Mouse (Mus musculus): ENCODE results near the gene Esrrg. TPM values are rescaled to one million over a fixed set of nuclear protein-coding genes. Genes with fewer than 3 reads are reported as not detected.
A peak's percentile ranks its signal among the peaks of the same experiment; 100 is the strongest.

Esrrg gene
- total RNA-seq, 2 experiments from 2014 or later, result 35.3 to 40.0 TPM

DNA sequence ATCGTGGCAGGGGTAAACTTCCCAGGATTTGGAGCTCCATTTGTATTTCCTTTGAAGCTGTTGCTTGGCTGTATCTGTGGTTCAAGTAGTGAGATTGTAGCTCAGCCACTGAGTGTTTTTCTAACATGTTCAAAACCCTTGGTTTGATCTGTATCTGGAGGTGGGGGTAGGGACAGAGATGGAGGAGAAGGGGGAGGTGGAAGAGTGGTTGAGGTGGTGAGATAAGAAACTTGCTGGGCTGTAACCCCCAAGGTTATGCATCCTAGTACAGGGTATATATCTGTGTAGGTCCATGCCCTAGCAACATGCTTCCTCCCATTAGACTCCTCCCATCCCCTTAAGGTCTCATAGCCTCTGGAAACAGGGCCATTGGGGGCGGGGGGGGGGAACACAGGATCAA is 92.4 kb downstream of the Esrrg start:
- intact Hi-C loops (cut with DNase I), result no loop called here
- no peak for DNase-seq

DNA sequence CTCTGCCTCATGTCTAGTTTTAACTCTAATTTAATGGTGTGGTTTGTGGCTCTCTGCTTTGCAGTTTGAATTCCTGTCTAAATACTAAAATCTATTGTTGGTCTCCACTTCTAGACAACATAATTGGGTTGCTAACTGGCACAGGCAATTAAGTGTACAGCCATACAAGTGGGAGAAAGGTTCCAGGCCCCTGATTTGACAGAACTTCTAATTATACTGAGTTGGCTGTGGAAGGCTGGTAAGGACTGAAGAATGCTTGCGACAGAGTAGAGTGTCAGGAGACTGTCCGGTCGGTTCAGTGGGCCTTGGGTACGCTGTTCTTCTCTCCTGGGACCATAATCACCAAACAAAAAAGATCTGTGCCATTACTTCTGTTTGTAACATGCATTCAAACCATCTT is 96.3 kb downstream of the Esrrg start:
- intact Hi-C loops (cut with DNase I), result no loop called here
- no peak for DNase-seq

DNA sequence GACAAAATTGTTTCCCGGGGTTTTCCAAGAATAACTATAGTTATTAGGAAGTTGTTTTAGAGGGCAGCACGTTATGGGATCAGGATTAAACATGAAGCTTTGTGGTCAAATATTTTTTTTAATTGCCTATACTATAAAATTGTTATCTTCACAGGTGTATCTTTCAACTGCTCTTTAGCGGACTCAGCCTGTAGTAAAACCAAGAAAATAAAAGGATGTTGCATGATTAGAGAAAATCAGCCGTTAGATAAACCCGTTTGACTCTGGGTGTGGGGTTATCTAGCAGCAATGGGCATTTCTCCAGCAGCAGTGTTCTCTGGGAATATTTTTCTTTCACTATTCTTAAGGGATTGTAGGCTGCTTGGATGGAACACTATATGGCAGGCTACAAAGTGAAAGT is 96.8 kb downstream of the Esrrg start:
- intact Hi-C loops (cut with DNase I), result no loop called here
- DNase-seq, result no peak

DNA sequence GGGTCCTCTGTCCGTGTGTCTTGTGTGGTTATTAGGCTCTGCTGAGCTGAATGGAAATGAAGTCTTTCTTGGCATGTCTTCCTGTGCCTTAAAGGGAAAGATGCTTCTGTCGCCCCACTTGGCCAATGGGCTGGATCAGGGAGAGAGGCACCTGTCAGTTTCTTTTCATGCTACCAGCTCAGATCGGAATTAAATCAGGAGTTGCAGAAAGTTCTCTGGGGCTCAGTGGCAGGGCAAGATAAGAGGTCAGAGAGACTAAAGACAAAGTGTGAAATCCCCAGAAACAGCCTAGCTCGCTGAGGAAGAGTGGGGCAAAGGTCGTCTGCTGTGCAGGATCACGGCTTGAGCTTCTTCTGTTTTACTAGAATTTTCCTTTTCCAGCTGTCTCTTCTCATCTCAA is 97.5 kb downstream of the Esrrg start:
- no peak for DNase-seq
- intact Hi-C loops (cut with DNase I), result no loop called here

DNA sequence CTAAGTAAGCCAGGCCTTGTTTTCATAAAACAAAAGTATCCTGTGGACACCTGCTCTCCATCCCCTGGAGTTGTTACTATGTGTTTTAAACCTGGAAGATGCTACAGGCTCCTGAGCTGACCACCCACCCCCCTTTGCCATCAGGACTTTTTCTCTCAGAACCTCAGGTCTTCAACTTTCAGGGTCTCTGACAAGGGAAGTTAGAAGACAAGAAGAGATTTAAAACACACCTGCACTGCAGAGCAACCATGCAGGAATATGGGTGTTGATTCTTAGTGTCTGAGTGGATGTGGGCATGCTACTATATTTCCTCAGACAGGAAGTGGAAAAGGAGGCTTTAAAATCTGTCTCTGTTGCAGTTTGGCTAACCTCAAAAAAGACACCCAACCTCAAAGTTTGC is 98.6 kb downstream of the Esrrg start:
- DNase-seq, result no peak
- intact Hi-C loops (cut with DNase I), result no loop called here

DNA sequence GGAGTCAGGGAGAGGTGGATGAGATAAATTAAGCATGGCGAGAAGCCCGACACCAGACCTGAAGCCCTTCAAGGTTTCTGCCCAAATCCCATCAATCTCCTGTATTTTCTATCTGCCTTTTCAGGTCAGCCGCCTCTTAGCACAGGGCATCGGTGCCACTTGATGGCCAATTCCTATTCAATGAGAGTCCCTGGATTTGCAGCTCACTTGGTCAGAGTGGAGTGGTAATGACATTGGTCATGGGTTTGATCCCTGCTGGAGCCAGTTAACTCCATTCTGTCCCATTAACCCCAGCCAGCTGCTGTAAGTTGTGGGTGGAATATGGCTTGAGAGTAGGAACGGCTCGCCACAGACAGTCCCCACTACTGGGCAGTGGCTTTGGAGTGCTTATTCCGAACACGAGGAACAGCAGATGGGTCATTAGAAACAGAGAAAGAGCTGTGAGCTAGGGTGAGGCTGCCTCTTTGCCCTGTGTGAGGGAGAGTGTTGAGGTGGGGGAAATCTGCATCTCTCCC is 101.9 kb downstream of the Esrrg start:
- intact Hi-C loops (cut with DNase I), result no loop called here
- DNase-seq, result no peak

DNA sequence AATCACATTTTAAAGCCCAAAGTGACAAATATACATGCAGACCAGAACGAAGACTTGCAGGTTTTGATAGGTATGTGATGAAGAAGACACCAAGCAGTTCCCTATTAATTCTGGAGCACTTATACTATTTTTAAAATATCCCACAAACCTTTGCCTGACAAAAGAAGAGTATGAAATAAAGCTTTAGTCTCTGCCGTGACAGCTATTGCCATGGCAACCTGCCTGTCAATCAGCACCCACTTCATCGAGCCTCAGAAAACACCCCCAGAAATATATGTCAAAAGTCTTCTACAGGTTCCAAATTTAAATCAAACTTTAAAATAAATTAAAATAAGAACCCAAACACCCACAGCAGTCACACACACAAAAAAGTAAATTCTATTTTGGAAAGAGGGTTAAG is 112.4 kb downstream of the Esrrg start:
- intact Hi-C loops (cut with DNase I), result no loop called here
- no peak for DNase-seq

- intact Hi-C loops (cut with DNase I), result no loop called here
- no peak for DNase-seq
These were observed 113.4 kb downstream of the Esrrg start for GRCm38 (mm10) chr1:187722016-187722415.

DNA sequence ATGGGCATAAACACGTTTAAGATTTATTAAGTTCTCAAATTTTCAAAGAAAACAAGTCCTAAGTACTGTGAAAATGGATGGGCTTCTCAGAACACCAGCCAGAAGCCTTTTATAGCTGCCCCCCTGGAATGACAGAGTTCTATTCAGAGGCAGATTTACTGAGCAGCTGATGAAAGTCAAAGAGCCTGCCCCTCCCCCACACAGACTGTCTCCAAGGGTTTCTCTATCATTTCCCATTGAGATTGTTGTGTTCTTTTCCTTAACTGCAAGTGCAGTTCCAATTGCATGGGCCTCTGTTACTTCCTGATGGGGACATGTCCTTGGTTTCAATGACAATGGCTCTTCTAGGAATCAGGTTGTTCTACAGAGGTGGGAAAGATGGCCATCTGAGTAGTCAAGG is 116.1 kb downstream of the Esrrg start:
- DNase-seq, result no peak
- intact Hi-C loops (cut with DNase I), result no loop called here

DNA sequence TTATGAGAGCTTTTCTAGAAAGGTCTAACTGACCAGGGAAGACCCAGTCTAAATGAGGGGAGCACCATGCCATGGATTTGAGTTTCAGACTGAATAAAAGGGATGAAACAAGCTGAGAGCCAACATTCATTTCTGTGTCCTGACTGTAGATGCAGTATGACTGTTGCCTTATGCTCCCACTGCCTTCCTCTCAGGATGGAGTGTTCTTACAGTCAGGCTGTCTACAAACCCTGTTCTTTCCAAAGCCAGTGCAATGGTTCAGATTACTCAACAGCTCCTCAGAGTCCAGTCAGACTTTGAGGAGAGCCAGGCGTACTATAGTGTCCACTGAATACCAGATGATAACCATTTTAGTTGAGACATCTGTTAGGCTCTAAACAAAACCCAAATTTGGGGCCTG is 116.8 kb downstream of the Esrrg start:
- intact Hi-C loops (cut with DNase I), result no loop called here
- no peak for DNase-seq

DNA sequence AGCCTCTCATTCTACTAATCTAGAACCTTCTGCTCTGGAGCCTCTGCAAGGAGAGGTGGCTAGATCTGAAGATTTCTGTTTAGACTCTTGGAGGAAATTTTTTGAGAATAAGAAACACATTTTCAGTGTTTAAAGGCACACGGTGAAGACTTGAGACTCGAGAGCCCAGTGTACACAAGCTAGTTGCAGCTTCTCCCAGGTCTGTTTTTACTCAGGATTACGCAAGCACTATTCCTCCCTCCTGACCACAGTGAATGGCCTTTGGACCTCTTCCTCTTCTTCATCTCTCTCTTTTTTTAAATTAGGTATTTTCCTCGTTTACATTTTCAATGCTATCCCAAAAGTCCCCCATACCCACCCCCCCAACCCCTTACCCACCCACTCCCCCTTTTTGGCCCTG is 122.6 kb downstream of the Esrrg start:
- DNase-seq, result no peak
- intact Hi-C loops (cut with DNase I), result no loop called here

GRCm38 (mm10) chr1:187736507-187736906 is 127.9 kb downstream of the Esrrg start:
- DNase-seq, result no peak
- intact Hi-C loops (cut with DNase I), result no loop called here

DNA sequence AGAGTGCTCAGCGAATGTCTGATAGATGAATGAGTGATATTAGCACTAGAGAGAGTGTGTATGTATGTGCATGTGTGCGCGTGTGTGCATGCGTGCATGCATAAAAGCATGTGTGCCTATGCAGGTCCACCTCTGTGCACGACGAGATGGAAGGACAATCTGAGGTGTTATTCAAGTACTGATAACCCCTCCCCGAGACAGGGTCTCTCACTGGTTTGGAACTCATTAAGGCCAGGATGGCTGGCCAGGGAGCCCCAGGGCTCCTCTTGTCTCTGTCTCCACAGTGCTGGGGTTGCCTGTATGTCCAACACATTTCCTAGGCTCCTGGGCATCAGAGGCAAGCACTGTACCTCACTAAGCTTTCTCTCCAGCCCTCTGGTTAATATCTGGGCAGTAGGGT is 128.7 kb downstream of the Esrrg start:
- intact Hi-C loops (cut with DNase I), result no loop called here
- no peak for DNase-seq

GRCm38 (mm10) chr1:187740531-187740930 is 131.9 kb downstream of the Esrrg start:
- DNase-seq, result peak; percentile 24 to 33
- intact Hi-C loops (cut with DNase I), result no loop called here

GRCm38 (mm10) chr1:187741306-187741705 is 132.7 kb downstream of the Esrrg start:
- intact Hi-C loops (cut with DNase I), result no loop called here
- no peak for DNase-seq

DNA sequence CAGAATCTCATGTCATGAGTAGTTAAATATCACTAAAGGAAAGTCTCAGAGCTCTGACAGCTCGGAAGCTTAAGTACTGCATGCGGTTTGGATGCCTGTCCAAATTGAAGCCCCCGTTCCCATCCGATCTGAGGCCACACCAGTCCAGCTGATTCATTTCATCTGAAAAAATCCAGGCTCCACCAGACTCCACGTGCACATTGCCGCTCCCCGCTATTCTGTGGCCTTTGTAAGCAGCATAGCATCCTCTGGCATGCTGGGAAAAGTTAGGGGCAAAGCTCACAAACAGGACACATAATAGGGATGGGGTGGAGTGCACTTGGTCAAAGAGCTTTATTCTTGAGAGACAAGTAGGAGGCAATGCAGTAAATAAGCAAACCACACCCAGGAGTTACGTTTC is 133.5 kb downstream of the Esrrg start:
- no peak for DNase-seq
- intact Hi-C loops (cut with DNase I), result no loop called here

GRCm38 (mm10) chr1:187749294-187749693 is 140.7 kb downstream of the Esrrg start:
- no peak for DNase-seq
- intact Hi-C loops (cut with DNase I), result no loop called here

DNA sequence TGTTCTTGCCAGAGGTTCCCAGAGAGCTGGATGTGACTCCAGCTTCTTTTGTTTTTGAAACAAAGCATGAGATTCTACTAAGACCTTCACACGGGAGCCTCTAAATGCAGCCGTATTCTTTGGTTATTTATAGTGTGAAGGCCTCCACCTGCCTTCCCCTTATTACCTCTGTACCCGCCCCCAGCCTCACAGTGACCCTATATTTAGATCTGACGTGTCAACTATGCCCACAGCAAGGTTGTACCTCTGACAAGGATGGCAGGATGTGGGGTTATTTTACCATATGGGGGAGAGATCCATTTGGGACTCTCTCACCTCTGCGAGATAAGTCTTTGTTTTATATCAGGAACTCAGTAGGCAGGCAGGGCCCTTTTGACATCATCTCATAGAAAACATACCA is 141.3 kb downstream of the Esrrg start:
- intact Hi-C loops (cut with DNase I), result no loop called here

GRCm38 (mm10) chr1:187755528-187755927 is 146.9 kb downstream of the Esrrg start:
- DNase-seq, result no peak
- intact Hi-C loops (cut with DNase I), result no loop called here

More for the DNA sequence above, 141.3 kb downstream of the Esrrg start:
- peak in 1 of 2 experiments; percentile 23 for DNase-seq

- DNase-seq, result no peak
- intact Hi-C loops (cut with DNase I), result no loop called here
These were observed 149.4 kb downstream of the Esrrg start for GRCm38 (mm10) chr1:187757981-187758380.

DNA sequence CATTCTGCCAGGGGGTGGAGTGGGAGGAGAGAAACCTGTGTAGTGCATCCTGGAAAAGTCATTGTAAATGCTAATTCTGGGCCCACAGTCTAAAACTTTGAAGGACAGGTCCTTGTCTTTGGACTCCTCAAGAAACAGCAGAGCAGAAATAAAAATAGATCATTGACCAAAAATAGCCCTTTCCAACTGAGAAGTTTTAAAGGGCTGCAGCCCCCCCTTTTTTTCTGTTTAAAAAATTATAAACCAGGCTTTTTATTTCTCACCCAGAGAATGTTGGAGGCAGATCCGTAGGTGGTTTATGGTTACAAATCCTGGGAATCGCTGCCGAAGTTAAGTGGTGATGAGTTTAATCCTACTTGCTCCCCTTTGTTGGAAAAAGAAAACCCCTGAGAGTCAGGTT is 150.0 kb downstream of the Esrrg start:
- DNase-seq, result no peak
- intact Hi-C loops (cut with DNase I), result no loop called here

- DNase-seq, result no peak
- intact Hi-C loops (cut with DNase I), result no loop called here
These were observed 150.9 kb downstream of the Esrrg start for GRCm38 (mm10) chr1:187759536-187759935.

GRCm38 (mm10) chr1:187762641-187763450 is 154.3 kb downstream of the Esrrg start:
- peak; percentile 25 to 32 for DNase-seq
- intact Hi-C loops (cut with DNase I), result no loop called here

All from heart, postnatal 10 days (tissue).